Mouse (Mus musculus) ES-Bruce4 (cell line): Measurements from ENCODE around the gene Nr2f6. TPM values are rescaled to one million over a fixed set of nuclear protein-coding genes. Genes with fewer than 3 reads are reported as not detected.

Experiments used
- H3K27ac ChIP-seq: 2 replicates; pipeline ENCODE4 v1.5.1; 2012; ENCODE audit warnings: low read length, inconsistent platforms; ENCODE audit not compliant: insufficient read depth
- H3K27me3 ChIP-seq: 2 replicates; pipeline ENCODE4 v1.6.1; 2012; ENCODE audit warnings: mild to moderate bottlenecking, low read length, inconsistent platforms; ENCODE audit not compliant: control insufficient read depth, poor library complexity, insufficient read depth, severe bottlenecking
- H3K36me3 ChIP-seq: 2 replicates; pipeline ENCODE4 v1.6.1; 2012; ENCODE audit warnings: inconsistent platforms, mild to moderate bottlenecking, low read length, moderate library complexity; ENCODE audit not compliant: control insufficient read depth, poor library complexity, insufficient read depth, severe bottlenecking
- H3K4me1 ChIP-seq: one replicate; pipeline ENCODE4 v1.8.1; 2011; ENCODE audit warnings: low read length; ENCODE audit not compliant: control insufficient read depth, insufficient read depth
- H3K4me3 ChIP-seq: 2 replicates; pipeline ENCODE4 v1.5.1; 2011; ENCODE audit warnings: low read depth, mild to moderate bottlenecking, low read length
- H3K9ac ChIP-seq: 2 replicates; pipeline ENCODE4 v1.6.1; 2012; ENCODE audit warnings: low read depth, mild to moderate bottlenecking, inconsistent platforms; ENCODE audit not compliant: poor library complexity, severe bottlenecking
- H3K9me3 ChIP-seq: replicated peaks from 2 replicates; pipeline ENCODE4 v1.6.1; 2012; ENCODE audit warnings: mild to moderate bottlenecking, low read length, inconsistent platforms; ENCODE audit not compliant: control insufficient read depth, poor library complexity, insufficient read depth, severe bottlenecking
- CTCF ChIP-seq: IDR thresholded peaks from one replicate; pipeline ENCODE4 v1.8.1; 2011; ENCODE audit warnings: low read depth, low read length
- EP300 ChIP-seq: IDR thresholded peaks from 2 replicates; pipeline ENCODE4 v1.6.1; 2011; ENCODE audit warnings: low read depth, low read length; ENCODE audit not compliant: insufficient read depth
- POLR2A ChIP-seq: IDR thresholded peaks from one replicate; pipeline ENCODE4 v1.8.1; 2011; ENCODE audit warnings: low read length; ENCODE audit not compliant: insufficient read depth
- polyA plus RNA-seq: library from polyadenylated mRNA; stranded (reverse); fragments of >200 nt; gene quantifications from 2 replicates; pipeline ENCODE4 v1.2.4, GENCODE M21; 2011; ENCODE audit warnings: low read depth; ENCODE audit not compliant: missing spikeins, insufficient read depth, insufficient read length

The Nr2f6 gene
- polyA plus RNA-seq, 1 experiment = 23.0 TPM

GRCm38 (mm10) chr8:71395071-71395470, 13.3 kb upstream of the Nr2f6 start:
- Histone ChIP-seq H3K4me3 (no peak overlapping the region), H3K9me3 (no peaks in the 10 kb centered on the region), H3K9ac (no peak overlapping the region), H3K27me3 (no peaks in the 10 kb centered on the region), H3K4me1 (no peaks in the 10 kb centered on the region), H3K27ac (no peak overlapping the region), H3K36me3 (peaks cover 12% of the 10 kb centered on the region)
- no peak for TF ChIP-seq CTCF
- no peak for TF ChIP-seq EP300
- no peak for TF ChIP-seq POLR2A

GRCm38 (mm10) chr8:71394481-71394880, 12.7 kb upstream of the Nr2f6 start:
- Histone ChIP-seq H3K27me3 (no peaks in the 10 kb centered on the region), H3K27ac (no peak overlapping the region), H3K9me3 (no peaks in the 10 kb centered on the region), H3K4me1 (no peaks in the 10 kb centered on the region), H3K4me3 (no peak overlapping the region), H3K36me3 (peaks cover 10% of the 10 kb centered on the region), H3K9ac (no peak overlapping the region)
- TF ChIP-seq EP300 (no peak), CTCF (no peak), POLR2A (no peak)

DNA sequence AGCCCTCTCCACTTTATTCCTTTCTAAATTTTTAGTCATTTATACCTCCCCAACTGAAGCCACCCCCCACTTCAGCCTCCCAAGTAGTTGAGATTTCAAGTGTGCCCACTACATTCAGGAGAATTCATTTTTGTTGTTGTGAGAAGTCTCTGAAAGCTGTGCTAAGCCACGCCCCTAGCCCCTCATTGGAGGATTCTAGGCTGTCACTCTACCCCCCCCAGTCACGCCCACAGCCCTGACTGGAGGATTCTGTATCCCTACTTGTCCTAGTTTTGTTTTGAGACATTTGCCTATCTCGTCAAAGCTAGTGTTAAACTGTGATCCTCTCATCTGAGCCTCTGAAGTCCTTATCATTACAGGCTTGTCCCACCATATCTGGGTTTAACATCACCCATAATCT, 11.1 kb upstream of the Nr2f6 start:
- Histone ChIP-seq H3K27ac (no peak overlapping the region), H3K27me3 (no peaks in the 10 kb centered on the region), H3K9me3 (no peaks in the 10 kb centered on the region), H3K36me3 (no peaks in the 10 kb centered on the region), H3K9ac (no peak overlapping the region), H3K4me1 (no peaks in the 10 kb centered on the region), H3K4me3 (no peak overlapping the region)
- no peak for TF ChIP-seq CTCF
- no peak for TF ChIP-seq POLR2A
- TF ChIP-seq EP300 = no peak

- no peak overlapping the region for H3K9ac ChIP-seq
- no peaks in the 10 kb centered on the region for H3K9me3 ChIP-seq
- no peak overlapping the region for H3K27ac ChIP-seq
- TF ChIP-seq POLR2A (no peak), CTCF (no peak), EP300 (no peak)
- H3K4me3 ChIP-seq = no peak overlapping the region
- no peaks in the 10 kb centered on the region for H3K4me1 ChIP-seq
- no peaks in the 10 kb centered on the region for H3K27me3 ChIP-seq
- H3K36me3 ChIP-seq = no peaks in the 10 kb centered on the region
These were observed 10.6 kb upstream of the Nr2f6 start for GRCm38 (mm10) chr8:71392391-71392790.

DNA sequence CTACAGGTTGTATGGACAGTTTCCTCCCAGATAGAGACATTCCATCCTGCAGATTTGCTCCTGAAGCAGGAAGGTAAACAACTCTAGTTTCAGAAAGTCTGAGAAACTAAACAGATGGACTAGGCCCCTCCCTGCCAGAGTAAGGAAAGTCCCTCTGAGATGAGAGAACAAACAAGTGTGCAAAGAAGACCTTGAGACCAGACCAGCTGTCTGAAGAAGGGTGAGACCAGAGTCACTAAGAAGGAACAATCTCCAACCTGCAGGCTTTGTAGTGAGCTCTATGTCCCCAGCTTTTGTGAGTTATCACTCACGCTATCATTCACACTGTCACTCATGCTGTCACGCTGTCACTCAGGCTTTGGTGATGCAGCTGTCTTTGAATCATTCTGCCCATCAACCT, 9.9 kb upstream of the Nr2f6 start:
- Histone ChIP-seq H3K4me1 (no peaks in the 10 kb centered on the region), H3K27me3 (no peaks in the 10 kb centered on the region), H3K9ac (no peak overlapping the region), H3K36me3 (no peaks in the 10 kb centered on the region), H3K27ac (no peak overlapping the region), H3K4me3 (no peak overlapping the region), H3K9me3 (no peaks in the 10 kb centered on the region)
- TF ChIP-seq EP300 = no peak
- TF ChIP-seq POLR2A = no peak
- no peak for TF ChIP-seq CTCF

- no peaks in the 10 kb centered on the region for H3K36me3 ChIP-seq
- H3K4me3 ChIP-seq = no peak overlapping the region
- H3K27ac ChIP-seq = no peak overlapping the region
- no peak for TF ChIP-seq POLR2A
- no peak for TF ChIP-seq CTCF
- no peak for TF ChIP-seq EP300
- H3K27me3 ChIP-seq = no peaks in the 10 kb centered on the region
- H3K4me1 ChIP-seq = peaks cover 4% of the 10 kb centered on the region
- no peaks in the 10 kb centered on the region for H3K9me3 ChIP-seq
- no peak overlapping the region for H3K9ac ChIP-seq
These were observed 6.5 kb upstream of the Nr2f6 start for GRCm38 (mm10) chr8:71388267-71388666.
